Mouse (Mus musculus) liver, adult 2 months (tissue): ENCODE measurements at regions not wholly inside any gene's neighbourhood (a gene's known extent, or its start where the extent isn't known, plus 50 kb on each side); places are given as distances from the start of the nearest gene placed in this dataset.
A peak's percentile ranks its signal among the peaks of the same experiment; 100 is the strongest.

Experiments
- DNase-seq: peaks from one replicate; pipeline ENCODE4 v3.0.0-alpha.2; 2011; ENCODE audit warnings: low read depth, low spot score; ENCODE audit errors: extremely low read depth
- H3K27ac ChIP-seq: fragments of 200-500 bp; replicated peaks from 2 replicates; pipeline ENCODE4 v1.5.1; 2012; ENCODE audit warnings: low read depth, mild to moderate bottlenecking, control low read depth, inconsistent platforms, low read length; ENCODE audit not compliant: insufficient read depth
- H3K27me3 ChIP-seq: fragments of 200-500 bp; 2 replicates; pipeline ENCODE4 v1.6.1; 2012; ENCODE audit warnings: mild to moderate bottlenecking, moderate library complexity, low read length, inconsistent platforms; ENCODE audit not compliant: control insufficient read depth, insufficient read depth
- H3K36me3 ChIP-seq: fragments of 200-500 bp; 2 replicates; pipeline ENCODE4 v1.6.1; 2012; ENCODE audit warnings: low read length, inconsistent platforms; ENCODE audit not compliant: control insufficient read depth, insufficient read depth
- H3K4me1 ChIP-seq: fragments of 200-500 bp; 2 replicates; pipeline ENCODE4 v1.6.1; 2011; ENCODE audit warnings: low read length; ENCODE audit not compliant: control insufficient read depth, insufficient read depth
- H3K4me3 ChIP-seq: fragments of 200-500 bp; 2 replicates; pipeline ENCODE4 v1.5.1; 2011; ENCODE audit warnings: low read depth, mild to moderate bottlenecking, control low read depth, low read length, moderate library complexity; ENCODE audit not compliant: insufficient read depth
- H3K79me2 ChIP-seq: fragments of 200-500 bp; 2 replicates; pipeline ENCODE4 v1.6.1; 2012; ENCODE audit warnings: inconsistent platforms, mild to moderate bottlenecking, low read length, moderate library complexity; ENCODE audit not compliant: control insufficient read depth, insufficient read depth
- H3K9ac ChIP-seq: fragments of 200-500 bp; 2 replicates; pipeline ENCODE4 v1.6.1; 2012; ENCODE audit warnings: low read depth, mild to moderate bottlenecking, control low read depth, inconsistent platforms, low read length
- CTCF ChIP-seq: fragments of 200-500 bp; IDR thresholded peaks from 2 replicates; pipeline ENCODE4 v1.5.1; 2011; ENCODE audit warnings: low read depth, low read length, control low read depth
- POLR2A ChIP-seq: fragments of 200-500 bp; IDR thresholded peaks from 2 replicates; pipeline ENCODE4 v1.6.1; 2011; ENCODE audit warnings: low read length, control low read depth; ENCODE audit not compliant: insufficient read depth; ENCODE audit errors: extremely low read depth
- WGBS: fragments of 180-500 bp; shearing (Covaris S2); methylation state at CpG from one replicate; pipeline ENCODE4 v1.1.7; 2018; 5-methylcytosine and 5-hydroxymethylcytosine counted together

GRCm38 (mm10) chr8:26698580-26698979, 278.5 kb upstream of the Zfp703 start:
- Histone ChIP-seq H3K4me1 (no peaks in the 10 kb centered on the region), H3K27ac (no peak overlapping the region), H3K27me3 (peaks cover 2% of the 10 kb centered on the region; the same call in 1 of the 2 replicates), H3K9ac (no peak overlapping the region), H3K79me2 (no peaks in the 10 kb centered on the region), H3K4me3 (no peak overlapping the region), H3K36me3 (no peaks in the 10 kb centered on the region)
- WGBS, result 50% methylated on average over 7 of the region's 7 CpGs
- TF ChIP-seq CTCF (no peak), POLR2A (no peak)
- DNase-seq, result peak; percentile 60

DNA sequence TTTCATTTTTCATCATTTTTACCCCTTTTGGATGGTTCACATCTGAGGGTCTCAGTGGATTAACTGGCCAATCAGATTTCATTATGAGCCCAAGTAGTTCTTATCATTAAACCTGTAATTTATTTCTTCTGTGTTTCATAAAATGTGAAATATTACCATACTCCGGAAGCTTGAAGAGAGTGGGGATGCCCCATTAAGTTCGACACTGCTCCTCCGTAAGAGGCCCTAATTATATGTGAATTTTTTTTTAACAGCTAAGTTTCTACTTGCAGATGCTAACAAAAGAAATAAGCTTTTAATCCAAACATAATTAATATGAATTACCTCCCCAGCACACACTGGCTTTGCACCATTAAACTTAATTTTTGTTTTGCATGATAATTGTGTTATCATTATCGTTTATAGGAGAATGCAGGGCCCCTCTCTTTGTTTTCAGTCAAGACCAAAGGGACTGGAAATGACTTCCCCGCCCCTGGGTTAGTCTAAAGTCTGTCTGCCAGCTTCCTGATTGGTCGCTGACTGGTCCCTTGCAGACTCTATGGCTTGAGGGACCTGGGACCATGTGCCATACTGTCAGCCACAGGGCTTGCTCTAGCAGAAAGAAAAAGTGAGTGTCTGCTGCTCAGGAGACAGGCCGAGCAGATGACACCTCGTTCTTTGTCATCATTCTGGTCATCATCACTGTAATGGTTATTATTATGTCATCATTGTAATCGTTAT, 270.9 kb upstream of the Zfp703 start:
- Histone ChIP-seq H3K9ac (no peak overlapping the region), H3K4me3 (no peak overlapping the region), H3K27me3 (peaks cover 2% of the 10 kb centered on the region; the same call in 1 of the 2 replicates), H3K36me3 (no peaks in the 10 kb centered on the region), H3K79me2 (no peaks in the 10 kb centered on the region), H3K27ac (no peak overlapping the region), H3K4me1 (no peaks in the 10 kb centered on the region)
- WGBS, result 71% methylated on average over 9 of the region's 9 CpGs
- TF ChIP-seq POLR2A (no peak), CTCF (no peak)
- no peak for DNase-seq

GRCm38 (mm10) chr8:26706768-26707156, 270.4 kb upstream of the Zfp703 start:
- no peaks in the 10 kb centered on the region for H3K36me3 ChIP-seq
- WGBS, result 95% methylated on average over 7 of the region's 7 CpGs
- H3K4me3 ChIP-seq, result no peak overlapping the region
- TF ChIP-seq POLR2A (no peak), CTCF (no peak)
- no peak for DNase-seq
- H3K79me2 ChIP-seq, result no peaks in the 10 kb centered on the region
- H3K27ac ChIP-seq, result no peak overlapping the region
- H3K4me1 ChIP-seq, result no peaks in the 10 kb centered on the region
- H3K27me3 ChIP-seq, result peaks cover 2% of the 10 kb centered on the region; the same call in 1 of the 2 replicates
- no peak overlapping the region for H3K9ac ChIP-seq

- H3K79me2 ChIP-seq, result no peaks in the 10 kb centered on the region
These were observed 263.3 kb upstream of the Zfp703 start for GRCm38 (mm10) chr8:26713836-26714235.

DNA sequence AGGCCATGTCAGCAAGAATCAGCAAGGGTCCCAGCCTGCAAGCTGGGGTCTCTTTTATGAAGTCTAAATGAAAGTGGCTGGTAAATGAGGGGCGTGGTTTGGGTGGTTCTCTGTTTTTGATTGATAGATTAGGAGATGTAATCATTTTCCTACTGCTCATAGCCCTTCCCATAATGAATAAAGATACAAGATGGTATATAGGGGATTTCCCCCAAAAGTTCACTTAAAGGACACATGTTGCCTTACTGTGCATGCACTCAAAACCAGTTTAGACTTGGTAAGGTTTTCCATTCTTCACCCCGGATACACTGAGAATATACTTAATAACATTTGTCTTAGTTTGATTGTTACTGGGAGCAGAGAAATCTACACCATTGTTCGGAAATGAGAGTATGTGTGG, 262.4 kb upstream of the Zfp703 start:
- H3K4me1 ChIP-seq, result no peaks in the 10 kb centered on the region
- no peak overlapping the region for H3K9ac ChIP-seq
- no peaks in the 10 kb centered on the region for H3K79me2 ChIP-seq
- H3K4me3 ChIP-seq, result no peak overlapping the region
- H3K27me3 ChIP-seq, result no peaks in the 10 kb centered on the region
- 88% methylated on average over 3 of the region's 3 CpGs for whole genome bisulfite sequencing
- TF ChIP-seq POLR2A, result no peak
- TF ChIP-seq CTCF, result no peak
- H3K27ac ChIP-seq, result no peak overlapping the region
- DNase-seq, result no peak
- H3K36me3 ChIP-seq, result no peaks in the 10 kb centered on the region

More at GRCm38 (mm10) chr8:26713836-26714235, 263.3 kb upstream of the Zfp703 start:
- no peaks in the 10 kb centered on the region for H3K36me3 ChIP-seq
- no peak overlapping the region for H3K27ac ChIP-seq
- no peak overlapping the region for H3K4me3 ChIP-seq
- H3K4me1 ChIP-seq, result no peaks in the 10 kb centered on the region
- no peaks in the 10 kb centered on the region for H3K27me3 ChIP-seq
- 91% methylated on average over 8 of the region's 8 CpGs for WGBS
- no peak overlapping the region for H3K9ac ChIP-seq
- DNase-seq, result no peak
- TF ChIP-seq POLR2A, result no peak
- no peak for TF ChIP-seq CTCF
